12 mouse cellular contexts compared by ENCODE assay signal in genomic region chr2:73080084-73080483, GRCm38 (mm10).
DNase-seq lines count a peak whose midpoint lies in the region; TF ChIP-seq lines count a peak whose summit lies in the region.
"Had no signal": no experiment of that assay in that cellular context is flagged by ENCODE, and none has a peak within 500 bp of the region (broad histone marks: within the 10 kb centered on the region; RNA-seq: fewer than 3 reads in every experiment).

No protein-coding gene starts in this region.

- peak; percentile 15 for DNase-seq in liver, adult 2 months (ENCODE audit: extremely low read depth, low read depth, low spot score)
- DNase-seq in liver (no peak), 3T3-L1 (ENCODE audit: low read depth, low spot score) (peak; percentile 65)
- DNase-seq in B cell, adult 2 months, result peak; percentile 29 to 36
- peak; percentile 49 for DNase-seq in brain, embryonic 14.5 days (ENCODE audit: low read depth)
- DNase-seq in cerebellum, postnatal 36 days, result no peak
- no peak for DNase-seq in layer of hippocampus, postnatal 14 days (ENCODE audit: low spot score in 2 of 2)
- DNase-seq in heart, adult 18-20 months, result no peak
- DNase-seq: cerebellum, postnatal 14 days; kidney, postnatal 4 days had no signal

- H3K27ac ChIP-seq in liver, adult 2 months (replicated peaks; ENCODE audit: insufficient read depth, low read depth, low read length), result no peak overlapping the region

- H3K4me1 ChIP-seq in liver, adult 2 months (ENCODE audit: control insufficient read depth, insufficient read depth, low read length), result no peaks in the 10 kb centered on the region

- no peak overlapping the region for H3K9ac ChIP-seq in liver, adult 2 months (ENCODE audit: low read depth, low read length)

- no peaks in the 10 kb centered on the region for H3K79me2 ChIP-seq in liver, adult 2 months (ENCODE audit: control insufficient read depth, insufficient read depth, low read length)

- no peaks in the 10 kb centered on the region for H3K36me3 ChIP-seq in liver, adult 2 months (ENCODE audit: control insufficient read depth, insufficient read depth, low read length)

- TF ChIP-seq CTCF in liver, adult 2 months (IDR thresholded peaks at IDR 0.05; ENCODE audit: low read depth, low read length), result no peak
- no peak; the same call in 1 of the 2 replicates for TF ChIP-seq CTCF in brain, embryonic 14.5 days (IDR thresholded peaks at IDR 0.05; ENCODE audit: borderline replicate concordance, extremely low read depth, insufficient read depth, insufficient read length)

- 33% methylated on average over 2 of the region's 2 CpGs for WGBS in liver, adult 2 months

- TF ChIP-seq POLR2A in liver, adult 2 months (IDR thresholded peaks at IDR 0.05; ENCODE audit: extremely low read depth, insufficient read depth, low read length), result no peak
- no peak for TF ChIP-seq POLR2A in brain, embryonic 14.5 days (IDR thresholded peaks at IDR 0.05; ENCODE audit: borderline replicate concordance, extremely low read depth, insufficient read depth, insufficient read length, poor library complexity, severe bottlenecking)

- no peak overlapping the region for H3K4me3 ChIP-seq in liver, adult 2 months (ENCODE audit: insufficient read depth, low read depth, low read length)
- H3K4me3 ChIP-seq: erythroblast, embryonic 14.5 days had no signal

- H3K27me3 ChIP-seq in liver, adult 2 months (ENCODE audit: control insufficient read depth, insufficient read depth, low read length), result no peaks in the 10 kb centered on the region
- H3K27me3 ChIP-seq: Patski had no signal

Comparison
In these comparisons a context has a peak if more than half of its experiments do, and no peak if none do; other contexts are left out.
1. DNase-seq: peak in liver, adult 2 months (single experiment), 3T3-L1 (single experiment), B cell, adult 2 months (2 of 2) and brain, embryonic 14.5 days (single experiment); none in liver (single experiment), cerebellum, postnatal 36 days (0 of 2), layer of hippocampus, postnatal 14 days (0 of 2) and heart, adult 18-20 months (0 of 2).